Mouse (Mus musculus) urinary bladder, postnatal 25 days (tissue): ENCODE data around the gene Klhl21.

Experiments
- DNase-seq: peaks from one replicate; pipeline ENCODE4 v3.0.0; 2022; ENCODE audit warnings: low spot score

Klhl21 gene

DNA sequence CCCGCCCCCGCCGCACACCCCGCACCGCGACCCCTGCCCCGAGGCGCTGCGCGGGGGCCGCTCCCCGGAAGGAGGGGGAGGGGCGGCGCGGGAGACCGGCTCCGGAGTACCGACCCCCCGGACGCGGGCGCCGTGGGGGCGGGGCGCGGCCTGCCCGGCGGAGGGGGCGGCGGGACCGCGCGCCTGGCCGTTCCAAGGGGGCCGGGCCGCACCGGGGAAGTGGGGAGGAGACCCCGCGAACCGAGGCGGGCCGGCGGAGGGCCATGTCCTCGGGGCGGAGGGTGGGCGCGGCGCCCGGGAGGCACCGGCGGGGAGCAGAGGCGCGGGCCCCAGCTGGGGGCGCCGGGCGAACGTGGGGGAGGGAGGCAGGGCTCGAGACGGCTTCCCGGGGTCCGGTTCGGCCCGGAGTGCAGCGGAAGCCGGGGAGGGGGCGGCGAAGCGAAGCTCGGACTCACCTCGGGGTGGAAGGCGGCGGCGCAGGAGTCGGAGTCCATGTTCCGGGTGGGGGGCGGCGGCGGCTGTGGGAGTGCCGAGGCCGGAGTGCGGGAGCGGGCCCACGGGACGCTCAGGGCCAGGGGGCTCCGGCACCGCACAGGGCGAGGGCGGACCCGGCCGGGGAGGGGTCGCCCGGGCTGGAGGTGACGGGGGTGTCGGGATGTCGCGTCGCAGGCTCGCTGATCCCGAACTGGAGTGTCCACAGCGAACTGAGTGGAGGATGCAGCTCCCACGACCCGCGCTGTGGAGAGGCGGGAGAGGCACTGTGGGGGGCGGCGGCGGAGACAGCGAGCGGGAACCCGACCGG is 13.0 kb upstream of the Klhl21 start:
- DNase-seq, result no peak

DNA sequence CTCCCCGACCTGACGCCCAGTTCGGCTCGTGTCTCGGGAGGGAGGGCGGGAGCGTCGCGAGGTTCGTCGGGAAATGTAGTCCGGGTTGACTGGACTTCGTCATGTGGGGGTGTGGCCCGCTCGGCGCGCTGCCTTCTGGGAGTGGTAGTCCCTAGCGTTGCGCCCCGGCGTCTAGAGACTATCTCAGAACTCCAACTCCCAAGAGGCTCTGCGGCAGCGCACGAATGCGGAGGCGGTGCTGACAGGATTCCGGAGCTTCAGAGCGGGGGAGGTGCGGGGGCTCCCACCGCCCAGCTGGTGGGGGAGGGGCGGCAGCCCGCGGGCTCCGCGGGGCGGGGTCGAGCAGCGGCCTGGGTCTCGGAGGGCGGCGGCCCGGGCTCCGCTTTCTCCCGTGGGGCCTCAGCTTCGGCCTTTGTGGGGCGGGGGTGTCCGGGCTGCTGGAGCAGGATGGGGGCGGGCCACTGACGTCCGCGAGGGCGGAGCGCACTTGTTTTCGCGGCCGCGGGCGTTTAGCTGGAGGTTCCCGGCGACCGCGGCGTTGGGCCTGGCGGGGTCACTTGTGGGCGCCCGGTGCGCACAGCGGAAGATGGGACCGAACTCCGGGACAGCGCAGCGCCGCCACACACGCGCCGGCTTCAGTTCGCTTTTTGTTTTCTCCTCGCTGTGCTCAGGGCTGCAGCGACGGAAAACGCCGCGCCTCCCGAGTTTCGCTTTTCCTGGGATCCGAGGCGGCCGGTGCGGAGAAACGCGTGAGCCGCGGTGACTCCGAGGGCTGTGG is 12.2 kb upstream of the Klhl21 start, which contains the start of gene Phf13:
Gene Phf13 (minus strand): TSS at position 86 of the 778 bp plus-strand sequence.
- peak; percentile 94 for DNase-seq

DNA sequence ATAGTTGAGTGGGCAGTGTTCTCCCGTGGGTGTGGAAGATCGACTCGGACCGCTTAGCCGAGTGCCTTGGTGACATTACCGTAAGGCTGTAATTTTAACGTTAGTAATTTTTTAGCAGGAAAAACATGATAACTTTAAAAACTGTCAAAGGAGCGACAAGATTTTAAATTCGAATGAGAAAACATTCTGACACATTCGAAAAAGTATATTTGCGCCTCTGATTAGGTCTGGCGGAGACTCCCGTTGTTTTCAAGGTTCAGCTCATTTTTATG is 11.7 kb upstream of the Klhl21 start:
- no peak for DNase-seq

DNA sequence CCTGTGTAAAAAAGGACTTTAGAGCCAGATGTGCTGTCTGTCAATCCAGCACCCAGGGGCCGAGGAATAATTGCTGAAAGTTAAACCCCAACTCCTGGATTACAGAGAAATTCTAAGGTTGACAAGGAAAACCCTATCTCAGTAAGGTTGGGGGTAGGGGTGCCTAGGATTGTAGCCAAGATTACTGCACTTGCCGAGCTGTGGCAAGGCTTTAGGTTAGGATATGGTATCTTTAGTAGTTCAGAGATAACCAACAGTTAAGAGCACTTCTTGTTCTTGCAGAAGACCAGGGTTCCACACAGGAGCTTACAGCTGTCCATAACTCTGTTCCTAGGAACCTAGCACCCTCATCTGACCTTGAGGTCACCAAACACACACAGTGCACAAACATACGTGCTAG is 10.9 kb upstream of the Klhl21 start:
- DNase-seq, result no peak

DNA sequence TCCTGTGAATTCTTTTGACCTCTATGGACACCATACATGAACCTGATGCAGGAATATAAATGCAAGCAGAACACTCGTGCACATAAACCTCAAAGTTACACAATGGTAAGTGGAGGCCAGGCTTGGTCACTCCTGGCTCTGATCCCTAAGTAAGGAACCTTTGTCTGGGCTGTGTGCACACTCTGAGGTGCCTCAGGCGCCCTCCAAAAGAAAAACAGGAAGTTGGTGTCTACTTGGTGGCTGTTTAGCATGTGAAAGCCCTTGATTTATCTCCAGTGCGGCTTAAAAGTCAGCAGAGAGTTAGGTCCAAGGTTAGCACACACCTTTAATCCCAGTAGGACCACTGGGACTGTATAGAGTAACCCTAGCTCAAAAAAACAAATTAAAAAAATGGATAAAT is 9.1 kb upstream of the Klhl21 start:
- no peak for DNase-seq

DNA sequence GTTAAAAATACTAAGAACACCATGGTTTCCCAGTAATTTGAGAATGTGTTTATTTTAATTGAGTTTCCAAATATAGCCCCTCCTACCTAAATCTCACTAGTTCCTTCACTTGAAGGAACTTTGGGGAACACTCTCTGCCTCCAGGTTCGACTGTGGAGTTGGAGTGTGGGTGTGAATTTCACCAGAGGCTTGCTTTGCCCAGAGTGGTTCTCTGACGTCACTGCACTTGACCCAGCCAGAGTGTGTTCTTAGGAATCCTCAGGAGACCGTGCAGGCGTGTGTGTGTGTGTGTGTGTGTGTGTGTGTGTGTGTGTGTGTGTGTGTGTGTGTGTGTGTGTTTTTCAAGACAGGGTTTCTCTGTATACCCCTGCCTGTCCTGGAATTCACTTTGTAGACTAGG is 7.7 kb upstream of the Klhl21 start:
- DNase-seq, result no peak

DNA sequence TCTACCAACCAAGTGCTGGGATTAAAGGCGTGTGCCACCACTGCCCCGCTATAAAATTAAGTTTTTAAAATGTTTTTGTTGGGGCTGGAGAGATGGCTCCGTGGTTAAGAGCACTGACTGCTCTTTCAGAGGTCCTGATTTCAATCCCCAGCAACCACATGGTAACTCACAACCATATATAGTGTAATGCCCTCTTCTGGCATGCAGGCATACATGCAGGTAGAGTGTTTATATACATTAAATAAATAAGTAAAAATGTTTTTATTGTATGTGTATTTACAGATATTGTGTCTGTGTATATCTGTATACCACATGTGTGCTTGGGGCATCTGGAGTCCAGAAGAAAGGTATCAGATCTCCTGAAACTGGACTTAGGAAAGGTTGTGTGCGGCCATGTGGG is 7.3 kb upstream of the Klhl21 start:
- DNase-seq, result no peak

DNA sequence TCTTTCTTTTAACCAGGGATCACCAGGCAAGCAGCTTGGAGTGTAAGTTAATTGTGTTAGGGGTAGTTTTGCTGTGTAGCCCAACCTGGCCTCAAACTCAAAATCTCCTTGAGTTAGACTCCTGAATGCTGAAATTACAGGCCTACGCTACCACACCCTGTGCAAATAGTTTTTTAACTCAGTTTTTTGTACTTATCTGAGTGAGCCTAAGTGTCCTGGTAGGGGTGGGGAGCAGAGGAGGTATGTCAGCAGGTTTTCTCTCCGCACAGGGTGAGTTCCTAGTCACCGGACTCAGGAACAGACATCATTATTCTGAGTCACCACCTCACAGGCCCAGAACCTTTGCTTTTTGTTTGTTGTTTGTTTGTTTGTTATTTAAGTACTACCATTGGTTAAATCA is 6.5 kb upstream of the Klhl21 start:
- no peak for DNase-seq

DNA sequence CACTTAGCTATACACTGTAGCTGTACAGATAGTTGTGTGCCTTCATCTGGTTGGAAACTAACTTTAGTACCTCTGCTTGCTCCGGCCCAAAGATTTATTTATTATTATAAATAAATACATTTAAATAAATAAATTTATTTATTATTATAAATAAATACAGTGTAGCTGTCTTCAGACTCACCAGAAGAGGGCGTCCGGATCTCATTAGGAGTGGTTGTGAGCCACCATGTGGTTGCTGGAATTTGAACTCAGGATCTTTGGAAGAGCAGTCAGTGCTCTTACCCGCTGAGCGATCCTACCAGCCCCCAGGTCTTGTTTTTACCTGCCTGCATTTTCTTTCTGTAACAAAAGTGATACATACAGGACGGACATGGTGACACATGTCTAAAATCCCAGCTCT is 2.5 kb upstream of the Klhl21 start:
- no peak for DNase-seq

DNA sequence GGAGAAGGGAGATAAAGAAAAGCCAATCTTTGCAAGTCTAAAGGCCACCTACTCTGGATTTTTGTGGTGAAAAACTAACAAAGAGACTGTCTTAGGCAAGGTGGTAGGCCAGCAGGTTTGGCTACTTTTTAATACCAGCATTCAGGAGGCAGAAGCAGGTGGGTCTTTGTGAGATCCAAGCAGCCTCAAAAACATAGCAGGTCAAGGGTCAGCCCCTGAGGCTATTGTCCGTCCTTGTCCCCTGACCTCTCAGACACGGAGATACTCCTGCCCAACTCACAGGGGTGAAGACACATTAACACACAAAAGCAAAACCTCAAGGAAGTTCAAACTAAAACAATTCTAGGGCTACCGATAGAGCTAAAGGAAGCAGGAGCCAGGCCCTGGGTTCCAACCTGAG is 1.8 kb upstream of the Klhl21 start:
- DNase-seq, result no peak

DNA sequence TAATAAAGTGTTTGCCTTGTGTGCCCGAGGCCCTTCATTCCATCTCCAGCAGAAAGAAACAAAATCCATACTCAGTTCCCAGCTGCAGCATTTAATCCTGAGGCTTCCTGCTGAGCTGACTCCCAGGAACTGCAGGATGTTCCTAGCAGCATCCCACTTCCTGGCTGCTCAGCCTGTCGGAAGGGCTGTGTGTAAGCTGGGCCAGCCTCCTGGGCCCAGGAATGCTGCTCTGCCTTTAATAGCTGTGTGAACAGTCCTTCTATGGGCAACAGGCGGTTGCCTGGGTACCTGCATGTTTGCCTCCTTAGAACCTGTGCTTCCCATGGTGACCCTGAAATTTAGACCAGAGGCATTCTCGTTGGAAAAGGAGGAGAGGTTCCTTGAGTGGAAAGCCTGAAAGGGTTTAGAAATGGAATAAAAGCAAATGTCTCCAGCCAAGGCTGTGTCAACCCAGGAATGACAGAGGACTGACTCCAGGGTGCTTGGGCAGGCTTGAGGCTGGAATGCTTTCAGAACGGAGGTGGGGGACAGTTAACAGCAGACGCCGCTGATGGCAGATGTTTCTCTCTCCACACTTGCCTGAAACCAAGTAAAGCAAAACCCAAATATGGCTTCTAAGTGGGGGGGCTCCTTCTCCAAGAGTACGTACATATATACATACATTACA is 989 bp upstream of the Klhl21 start:
- DNase-seq, result no peak

DNA sequence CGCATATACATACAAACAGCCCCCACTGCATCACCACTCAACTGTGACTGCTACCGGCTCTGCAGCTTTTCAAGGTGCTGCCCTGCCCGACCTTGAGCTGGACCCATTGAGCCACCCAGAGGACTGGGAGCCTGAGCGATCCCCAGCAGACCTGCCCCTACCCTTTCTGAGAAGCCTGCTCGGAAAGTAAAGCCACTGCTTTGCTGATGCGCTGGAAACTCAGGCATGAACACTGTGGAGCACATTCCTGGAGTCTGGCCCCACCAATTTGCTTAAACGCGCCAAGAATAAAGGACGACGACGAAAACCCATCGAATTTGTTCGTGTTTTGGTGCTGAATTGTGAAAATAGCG is 479 bp upstream of the Klhl21 start:
- DNase-seq, result no peak

DNA sequence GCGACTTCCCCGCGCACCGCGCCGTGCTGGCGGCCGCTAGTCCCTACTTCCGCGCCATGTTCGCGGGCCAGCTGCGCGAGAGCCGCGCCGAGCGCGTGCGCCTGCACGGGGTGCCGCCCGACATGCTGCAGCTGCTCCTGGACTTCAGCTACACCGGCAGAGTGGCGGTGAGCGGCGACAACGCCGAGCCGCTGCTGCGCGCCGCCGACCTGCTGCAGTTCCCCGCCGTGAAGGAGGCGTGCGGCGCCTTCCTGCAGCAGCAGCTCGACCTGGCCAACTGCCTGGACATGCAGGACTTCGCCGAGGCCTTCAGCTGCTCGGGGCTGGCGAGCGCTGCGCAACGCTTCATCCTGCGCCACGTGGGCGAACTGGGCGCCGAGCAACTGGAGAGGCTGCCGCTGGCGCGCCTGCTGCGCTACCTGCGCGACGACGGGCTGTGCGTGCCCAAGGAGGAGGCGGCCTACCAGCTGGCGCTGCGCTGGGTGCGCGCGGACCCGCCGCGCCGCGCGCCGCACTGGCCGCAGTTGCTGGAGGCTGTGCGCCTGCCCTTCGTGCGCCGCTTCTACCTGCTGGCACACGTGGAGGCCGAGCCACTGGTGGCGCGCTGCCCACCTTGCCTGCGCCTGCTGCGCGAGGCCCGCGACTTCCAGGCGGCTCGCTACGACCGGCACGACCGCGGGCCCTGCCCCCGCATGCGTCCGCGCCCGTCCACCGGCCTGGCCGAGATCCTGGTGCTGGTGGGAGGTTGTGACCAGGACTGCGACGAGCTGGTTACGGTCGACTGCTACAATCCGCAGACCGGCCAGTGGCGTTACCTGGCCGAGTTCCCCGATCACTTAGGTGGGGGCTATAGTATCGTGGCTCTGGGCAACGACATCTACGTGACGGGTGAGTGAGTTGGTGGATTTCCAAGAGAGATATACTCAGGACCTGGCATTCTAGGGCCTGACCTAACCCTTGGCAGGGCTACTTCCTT is 761 bp downstream of the Klhl21 start:
- peak; percentile 38 for DNase-seq

DNA sequence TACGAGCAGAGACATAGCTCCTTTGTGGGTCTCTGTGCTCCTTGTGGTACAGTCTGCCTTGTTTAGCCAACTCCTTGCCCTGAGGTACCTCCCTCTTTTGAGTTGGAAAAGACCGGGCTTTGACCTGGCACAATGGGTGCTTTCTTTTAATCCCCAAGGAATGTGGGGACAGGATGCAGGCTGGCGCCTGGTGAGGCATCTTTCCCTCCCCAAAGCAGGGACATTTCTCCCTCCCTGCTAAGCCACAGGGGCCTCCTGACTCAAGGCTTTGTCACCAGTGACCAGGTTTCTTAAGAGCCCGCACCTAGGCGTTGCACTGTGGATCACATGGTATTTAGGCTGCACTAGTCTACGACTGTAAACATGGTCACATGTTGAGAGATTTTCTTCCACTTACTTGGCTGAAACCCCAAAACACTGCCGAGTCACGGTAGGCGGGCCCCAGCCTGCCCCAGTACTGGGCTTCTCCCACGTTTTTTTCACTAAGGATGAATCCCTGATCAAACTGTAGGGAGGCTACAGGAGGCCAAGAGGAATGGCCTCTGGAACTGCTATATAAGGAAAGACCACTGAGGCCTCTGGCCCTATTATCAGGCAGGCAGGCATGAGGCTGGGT is 1.6 kb downstream of the Klhl21 start:
- peak; percentile 45 for DNase-seq

DNA sequence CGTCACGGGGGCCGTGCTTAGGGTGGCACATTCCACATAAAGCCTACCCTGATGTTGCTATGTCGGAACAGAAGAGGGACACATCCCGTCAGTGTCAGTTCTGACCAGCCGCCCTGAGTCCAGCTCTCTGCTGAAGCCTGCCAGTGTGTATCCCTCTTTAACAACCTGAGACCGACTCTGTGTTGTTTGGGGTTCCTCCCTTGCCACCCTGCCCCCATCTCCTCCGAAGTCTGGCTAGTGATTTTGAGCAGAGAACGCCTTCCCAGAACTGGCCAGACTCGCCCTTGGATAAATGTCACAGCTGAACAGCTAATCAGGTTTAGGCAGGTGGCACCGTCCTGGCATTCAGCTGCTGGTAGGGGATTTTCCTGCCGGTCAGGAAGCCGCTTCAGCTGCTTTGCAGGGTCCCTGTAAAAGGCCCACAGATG is 2.1 kb downstream of the Klhl21 start:
- DNase-seq, result peak; percentile 33

DNA sequence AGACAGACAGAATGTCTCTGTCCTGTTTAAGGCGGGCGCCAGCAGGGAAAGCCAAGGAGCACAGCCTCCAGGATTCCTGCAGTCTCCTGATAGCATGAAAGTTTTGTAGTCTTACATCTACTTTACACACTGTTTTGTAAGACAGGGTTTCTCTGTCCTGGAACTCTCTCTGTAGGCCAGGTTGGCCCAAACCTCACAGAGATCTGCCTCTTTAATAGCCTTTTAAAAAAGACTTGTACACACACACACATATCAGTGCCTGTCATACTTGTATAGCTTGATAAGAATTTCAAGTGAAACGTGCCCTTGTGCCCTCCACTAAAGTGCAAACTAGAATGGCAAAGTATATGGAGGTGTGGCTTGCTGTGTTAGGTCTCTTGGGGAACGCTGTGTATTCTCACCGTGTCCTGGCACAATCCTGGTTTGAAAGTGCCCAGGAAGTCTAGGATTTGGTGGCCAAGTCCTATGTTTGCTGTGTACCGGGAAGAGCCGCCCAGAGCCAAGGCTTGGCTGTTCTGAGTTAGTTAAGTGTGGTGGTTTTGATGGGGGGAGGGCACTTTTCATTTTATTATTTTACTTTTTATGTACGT is 2.7 kb downstream of the Klhl21 start:
- no peak for DNase-seq

DNA sequence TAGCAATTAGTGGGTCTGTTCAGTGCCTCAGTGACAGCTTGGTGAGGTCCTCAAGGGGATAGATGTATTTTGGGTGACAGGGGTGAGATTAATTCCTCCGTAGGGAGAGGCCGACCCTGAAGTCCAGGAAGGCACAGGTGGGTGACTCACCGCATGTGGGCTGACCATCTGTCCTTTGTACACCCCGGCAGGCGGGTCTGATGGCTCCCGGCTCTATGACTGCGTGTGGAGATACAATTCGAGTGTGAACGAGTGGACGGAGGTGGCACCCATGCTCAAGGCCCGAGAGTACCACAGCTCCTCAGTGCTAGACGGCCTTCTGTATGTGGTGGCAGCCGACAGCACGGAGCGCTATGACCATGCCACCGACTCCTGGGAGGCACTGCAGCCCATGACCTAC is 3.5 kb downstream of the Klhl21 start:
- no peak for DNase-seq

DNA sequence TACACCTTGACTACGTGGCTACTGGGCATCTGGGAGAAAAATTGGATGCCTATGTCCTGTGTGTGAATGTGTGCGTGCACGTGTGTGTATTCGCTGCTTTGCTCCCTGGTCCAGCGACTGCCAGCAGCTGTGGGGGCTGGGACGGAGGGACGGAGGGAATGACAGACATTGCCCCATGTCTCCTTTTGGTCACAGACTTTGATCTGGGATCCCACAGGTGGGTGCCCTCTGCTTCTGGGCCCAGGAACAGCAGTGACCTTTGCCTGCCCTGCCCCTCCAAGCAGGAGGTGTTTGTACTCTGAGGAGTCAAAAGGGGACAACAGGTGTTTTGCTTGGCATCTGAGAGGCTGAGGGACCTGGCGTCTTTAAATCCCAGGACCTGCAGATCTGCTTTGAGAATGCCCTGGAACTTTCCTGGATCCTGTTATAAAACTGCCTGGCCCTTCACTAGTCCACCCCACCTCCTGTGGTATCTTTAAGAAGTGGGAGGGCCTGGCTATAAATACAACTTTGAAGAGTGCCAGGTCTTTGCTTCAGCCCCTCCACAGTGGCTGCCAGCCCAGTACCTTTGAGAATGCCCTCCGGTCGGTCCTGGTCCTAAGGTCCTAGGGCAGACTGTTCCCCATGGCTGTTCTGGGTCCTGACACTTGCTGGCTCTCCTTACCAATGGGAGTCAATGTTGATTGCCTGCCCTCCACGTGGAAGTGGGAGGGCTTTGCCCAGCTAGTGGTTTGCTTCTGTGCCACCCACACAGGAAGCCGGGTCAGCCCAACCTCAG is 4.6 kb downstream of the Klhl21 start:
- no peak for DNase-seq

DNA sequence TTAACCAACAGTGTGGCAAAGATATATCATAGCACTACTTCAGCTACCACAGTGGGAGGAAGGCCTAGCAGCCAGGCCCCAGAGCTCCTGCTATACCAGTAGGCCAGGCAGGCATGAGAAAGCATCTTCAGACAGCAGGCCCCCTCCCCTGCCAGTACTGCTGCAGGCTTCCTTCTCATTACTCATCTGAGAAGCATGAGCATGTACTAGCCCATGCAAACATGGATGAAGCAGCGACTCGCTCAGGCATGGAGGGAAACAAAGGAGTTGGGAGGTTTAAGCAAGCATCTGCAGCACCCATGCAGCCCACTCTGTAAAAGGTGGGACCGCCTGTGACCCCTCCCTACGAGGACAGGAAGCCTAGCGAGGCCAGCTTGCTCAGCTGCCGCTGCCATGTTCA is 10.5 kb downstream of the Klhl21 start:
- DNase-seq, result no peak

DNA sequence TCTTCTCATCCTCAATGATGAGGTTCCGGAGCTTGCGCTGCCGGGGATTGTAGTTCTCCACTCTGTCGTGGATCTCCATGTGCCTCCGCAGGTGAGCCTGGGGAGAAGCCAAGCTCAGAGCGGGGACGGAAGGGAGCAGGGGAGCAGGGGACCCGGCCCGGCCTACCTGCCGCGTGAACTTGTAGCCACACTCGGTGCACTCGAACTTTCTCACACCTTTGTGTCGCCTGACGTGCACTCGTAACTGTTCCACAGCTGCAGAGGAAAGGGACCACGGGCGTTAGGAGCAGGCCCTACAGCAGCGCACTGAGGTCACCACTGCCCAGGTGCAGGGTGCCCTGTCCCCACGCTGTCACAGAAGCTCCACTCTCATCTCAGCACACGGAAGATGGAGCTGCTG is 11.4 kb downstream of the Klhl21 start:
- no peak for DNase-seq
